Mouse (Mus musculus): ENCODE measurements around the gene Traf5.

Gene Traf5

GRCm38 (mm10) chr1:192091806-192092772 is at the start of gene Traf5:
Traf5 (minus strand) TSS chr1:192092559.
- peak; percentile 98 for DNase-seq

DNA sequence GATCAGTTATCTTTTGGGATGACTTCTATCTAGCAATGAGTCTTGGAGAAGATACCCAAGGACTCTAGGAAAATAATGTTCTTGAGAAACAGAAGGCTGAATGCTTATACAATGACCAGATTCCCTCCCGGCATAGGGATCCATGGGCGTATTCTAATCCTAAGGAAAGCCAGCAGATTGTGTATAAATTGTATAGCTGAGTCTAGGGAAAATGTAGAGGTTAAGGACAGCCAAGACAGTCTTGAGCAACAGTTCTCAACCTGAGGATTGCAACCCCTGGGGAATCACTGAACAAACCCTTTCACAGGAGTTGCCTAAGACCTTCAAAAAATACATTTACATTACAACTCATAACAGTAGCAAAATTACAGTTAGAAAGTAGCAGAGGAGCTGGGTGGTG is 48.0 kb upstream of the Traf5 start:
- DNase-seq, result no peak

GRCm38 (mm10) chr1:192137926-192138910 is 45.9 kb upstream of the Traf5 start, which contains the start of gene Rcor3:
Rcor3 (minus strand) TSS chr1:192138062.
- peak; percentile 84 to 85 for DNase-seq

GRCm38 (mm10) chr1:192137291-192137925 is 45.0 kb upstream of the Traf5 start:
- DNase-seq, result peak; percentile 16 to 45

- DNase-seq, result peak; percentile 78 to 80
Observed at GRCm38 (mm10) chr1:192136561-192137290, 44.4 kb upstream of the Traf5 start.

DNA sequence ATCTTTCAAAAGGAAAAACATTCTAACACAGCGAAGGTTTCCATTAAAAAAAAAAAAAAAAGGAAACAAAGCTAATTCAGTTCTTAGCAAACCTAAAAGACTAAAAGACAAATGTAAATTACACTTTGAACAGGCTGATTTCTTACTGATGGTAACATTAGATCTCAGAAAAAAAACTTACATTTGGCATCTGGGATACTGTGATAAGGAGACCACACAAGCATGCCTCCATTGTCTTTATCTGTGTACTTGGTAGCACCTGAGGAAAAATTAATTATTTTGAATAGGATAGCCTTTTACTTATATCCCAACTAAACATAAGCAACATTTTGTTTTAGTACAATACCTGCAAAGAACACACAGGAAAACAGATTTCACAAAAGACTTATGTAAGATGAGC is 37.8 kb upstream of the Traf5 start:
- DNase-seq, result no peak

GRCm38 (mm10) chr1:192128343-192128742 is 36.0 kb upstream of the Traf5 start:
- no peak for DNase-seq

DNA sequence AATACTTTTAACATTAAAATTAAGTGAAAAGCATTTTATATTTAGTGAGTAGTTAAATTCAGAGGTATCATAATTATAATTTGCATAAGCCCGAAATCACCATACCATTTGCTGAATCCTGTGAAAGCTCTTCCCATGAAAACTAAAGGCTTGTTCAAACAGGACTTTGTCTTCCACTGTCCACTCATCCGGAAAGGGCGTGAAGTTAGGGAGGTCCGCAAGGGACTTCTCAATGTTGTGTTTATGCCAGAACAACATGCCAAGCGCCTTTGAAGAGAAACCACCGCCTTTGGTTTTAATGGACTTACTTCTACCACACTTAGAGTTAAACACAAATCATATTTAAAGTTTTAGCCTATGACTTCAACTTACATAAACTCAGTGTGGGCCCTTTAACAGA is 33.4 kb upstream of the Traf5 start:
- DNase-seq, result no peak

DNA sequence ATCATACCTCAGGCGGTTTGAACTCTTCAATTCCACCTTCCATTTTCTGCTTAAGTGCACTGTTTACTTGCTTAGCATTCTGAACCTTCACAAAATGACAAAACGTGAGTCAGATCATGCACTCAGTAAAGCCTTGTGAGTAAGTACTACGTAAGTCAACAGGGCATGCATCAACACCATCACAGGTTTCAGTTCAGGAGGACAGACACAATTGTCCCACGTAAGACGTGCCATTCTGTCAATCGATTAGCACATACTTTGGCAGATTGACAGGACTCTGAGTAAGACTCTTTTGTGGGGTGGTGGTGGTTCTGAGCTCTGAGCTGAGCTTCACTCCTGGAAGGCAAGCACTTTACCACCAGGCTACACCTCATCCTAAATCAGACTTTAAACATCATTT is 23.9 kb upstream of the Traf5 start:
- DNase-seq, result no peak

DNA sequence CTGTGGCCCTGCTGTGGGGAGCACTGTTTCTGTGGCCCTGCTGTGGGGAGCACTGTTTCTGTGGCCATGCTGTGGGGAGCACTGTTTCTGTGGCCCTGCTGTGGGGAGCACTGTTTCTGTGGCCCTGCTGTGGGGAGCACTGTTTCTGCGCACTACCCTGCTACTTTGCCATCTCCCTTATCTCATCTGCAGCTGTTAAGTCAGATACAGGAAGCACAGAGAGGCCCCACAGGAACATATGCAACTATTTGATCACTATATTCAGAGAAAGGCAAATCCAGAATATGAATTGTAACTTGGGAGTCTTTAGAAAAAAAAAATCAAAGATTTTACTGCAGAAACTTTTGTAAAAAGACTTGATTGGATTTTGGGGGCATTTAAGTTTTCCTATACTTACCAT is 23.0 kb upstream of the Traf5 start:
- DNase-seq, result no peak

GRCm38 (mm10) chr1:192109169-192109568 is 16.8 kb upstream of the Traf5 start:
- no peak for DNase-seq

GRCm38 (mm10) chr1:192107352-192107751 is 15.0 kb upstream of the Traf5 start:
- peak in 1 of 2 experiments; percentile 19 for DNase-seq

DNA sequence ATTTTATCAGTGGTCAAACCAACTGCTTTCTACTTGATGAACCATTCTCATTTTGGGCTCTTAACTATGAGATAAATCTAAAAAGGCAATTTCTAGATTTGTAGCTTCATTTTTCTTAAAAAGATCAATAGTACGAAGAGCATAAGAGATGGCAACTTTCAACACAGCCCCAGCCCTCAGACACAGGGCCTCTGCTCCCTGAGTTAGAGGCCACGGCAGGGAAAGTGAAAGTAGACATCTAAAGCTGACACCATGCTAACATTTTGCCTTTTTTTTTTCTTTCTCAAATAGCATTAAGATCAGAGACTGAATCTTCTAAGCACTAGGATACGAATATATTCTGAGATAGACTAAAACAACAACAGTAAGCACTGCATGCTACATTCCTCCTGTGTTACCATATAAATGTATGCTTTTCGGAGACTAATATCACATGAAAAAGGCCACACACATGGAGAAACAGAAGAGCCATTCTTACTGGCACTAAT is 13.6 kb upstream of the Traf5 start:
- no peak for DNase-seq

DNA sequence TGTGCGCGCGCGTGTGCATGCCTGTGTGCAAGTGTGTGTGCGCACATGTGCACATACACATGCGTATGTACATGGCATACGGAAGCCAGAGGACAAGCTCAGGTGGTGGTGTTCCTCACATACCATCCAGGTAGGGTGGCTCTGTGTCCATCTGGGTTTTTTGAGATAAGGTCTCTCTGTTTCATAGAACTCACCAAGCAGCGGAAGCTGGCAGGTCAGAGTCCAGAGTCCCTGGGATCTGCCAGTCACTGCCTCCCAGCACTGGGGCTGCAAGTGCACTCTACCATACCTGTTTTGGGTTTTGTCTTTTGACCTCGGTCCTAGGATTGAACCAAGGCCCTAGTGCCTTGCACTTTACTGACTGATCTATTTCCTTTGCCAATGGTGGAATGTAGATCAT is 11.7 kb upstream of the Traf5 start:
- no peak for DNase-seq

GRCm38 (mm10) chr1:192103176-192103575 is 10.8 kb upstream of the Traf5 start:
- no peak for DNase-seq

GRCm38 (mm10) chr1:192101359-192101758 is 9.0 kb upstream of the Traf5 start:
- no peak for DNase-seq

- DNase-seq, result no peak
Observed at GRCm38 (mm10) chr1:192100742-192101141, 8.4 kb upstream of the Traf5 start.

DNA sequence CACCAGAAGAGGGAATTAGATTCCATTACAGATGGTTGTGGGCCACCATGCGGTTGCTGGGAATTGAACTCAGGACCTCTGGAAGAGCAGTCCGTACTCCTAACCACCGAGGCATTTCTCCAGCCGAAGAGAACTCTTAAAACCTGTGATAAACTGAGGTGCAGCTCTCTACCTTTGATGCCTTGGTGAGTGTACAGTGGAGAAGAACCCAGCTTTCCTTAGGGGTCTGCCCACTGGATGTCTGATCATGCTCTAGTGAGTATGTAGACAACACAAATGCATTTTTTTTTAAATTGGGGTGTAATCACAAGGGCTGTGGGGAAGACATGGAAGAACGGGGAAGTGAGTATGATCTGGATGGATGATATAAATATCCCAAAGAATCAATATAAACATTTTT is 3.3 kb upstream of the Traf5 start:
- no peak for DNase-seq

DNA sequence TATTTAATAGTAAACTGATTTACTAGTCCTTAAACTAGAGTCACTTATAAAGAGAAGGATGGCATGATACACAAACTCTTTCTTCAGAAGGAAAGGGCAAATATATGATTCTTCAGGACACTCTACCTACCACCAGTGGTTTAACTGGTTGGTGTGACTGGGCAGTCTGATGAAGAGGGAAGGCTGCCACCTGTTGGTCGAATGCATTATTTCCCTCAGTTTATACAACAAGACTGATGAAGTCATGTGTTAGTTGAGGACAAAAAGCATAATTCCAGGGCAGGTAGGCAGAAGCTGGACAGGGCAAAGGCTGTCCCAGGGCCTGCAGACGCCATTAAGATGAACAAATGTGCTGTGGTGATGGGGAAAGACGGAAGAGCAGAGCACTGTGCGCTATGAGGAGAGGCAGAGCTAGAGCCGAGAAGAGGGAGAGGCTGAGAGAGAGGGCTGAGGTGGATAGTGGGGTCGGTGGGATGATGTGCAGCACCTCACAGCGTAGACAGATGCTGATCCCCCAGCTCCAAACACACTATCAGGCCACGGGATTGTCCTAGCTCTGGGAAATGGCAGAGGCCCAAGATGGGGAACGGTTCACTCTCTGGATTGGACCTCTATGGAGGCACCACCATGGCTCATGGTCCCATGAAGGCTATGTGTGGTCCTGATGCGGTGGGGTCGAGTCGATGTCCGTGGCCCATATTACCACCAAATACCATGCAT is 2.3 kb upstream of the Traf5 start:
- peak in 1 of 2 experiments; percentile 67 for DNase-seq

- DNase-seq, result peak; percentile 88
Observed at GRCm38 (mm10) chr1:192092879-192093660, 711 bp upstream of the Traf5 start.

Data from lung, adult 18-20 months (tissue).